Comparison of ENCODE assay signal across 8 mouse cellular contexts in the genomic region with DNA sequence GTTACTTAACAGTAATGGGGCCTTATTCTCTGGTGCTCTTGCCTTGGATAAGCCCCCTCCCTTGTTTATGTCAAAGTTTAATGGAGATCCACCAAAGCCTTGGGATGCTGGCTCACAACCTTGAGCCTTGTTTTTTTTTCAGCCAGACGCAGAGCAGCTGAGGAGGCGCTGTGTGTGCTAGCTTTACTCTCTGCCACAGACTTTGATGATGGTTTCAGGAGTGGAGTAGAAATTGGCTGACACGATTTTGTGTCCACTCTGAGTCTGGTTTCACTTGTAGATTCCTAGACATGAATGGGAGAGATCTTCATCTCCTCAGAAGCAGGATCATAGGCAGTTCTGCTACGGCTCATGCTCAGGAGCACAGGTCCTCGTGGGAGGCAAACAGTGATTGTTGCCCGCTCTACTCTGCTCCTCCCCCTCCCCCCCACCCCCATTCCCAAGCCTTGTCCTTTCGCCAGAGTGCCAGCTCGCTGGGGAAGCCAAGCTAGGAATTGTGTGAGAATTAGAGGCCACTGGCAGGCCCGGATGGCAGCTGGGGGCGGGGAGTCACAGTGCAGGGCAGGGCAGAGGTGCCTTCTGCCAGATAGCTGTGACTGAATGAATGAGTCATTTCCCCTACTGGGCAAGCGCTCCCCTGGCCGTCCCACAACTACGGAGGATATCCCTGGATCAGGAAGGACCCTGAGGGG. TPM values are rescaled to one million over a fixed set of nuclear protein-coding genes. Genes with fewer than 3 reads are reported as not detected.
DNase-seq lines count a peak whose midpoint lies in the region; ATAC-seq and TF ChIP-seq lines count a peak whose summit lies in the region.

No protein-coding gene starts in this region.

- H3K9ac ChIP-seq in lung, embryonic 16.5 days (ENCODE audit: low read length): peak overlapping the region; percentile 55; the same call in 1 of the 2 replicates

- H3K4me3 ChIP-seq in kidney, adult 2 months (ENCODE audit: insufficient read depth, low read depth, low read length): peak overlapping the region; percentile 63
- peak overlapping the region; percentile 54 for H3K4me3 ChIP-seq in lung, embryonic 16.5 days (ENCODE audit: low read length)

- no peak overlapping the region; the same call in 1 of the 2 replicates for H3K27ac ChIP-seq in kidney, adult 2 months (ENCODE audit: insufficient read depth, low read depth, low read length)
- no peak overlapping the region; the same call in 1 of the 2 replicates for H3K27ac ChIP-seq in lung, embryonic 16.5 days (ENCODE audit: low read length)

- peak; percentile 93 for ATAC-seq in lung, embryonic 16.5 days (ENCODE audit: low read depth)

- H3K4me2 ChIP-seq in lung, embryonic 16.5 days (ENCODE audit: low read depth, low read length): peak overlapping the region; percentile 85

- no peak for TF ChIP-seq CTCF in kidney, adult 2 months (conservative IDR thresholded peaks at IDR 0.05; ENCODE audit: insufficient read depth, insufficient read length, low read depth, low read length)

- H3K27me3 ChIP-seq in kidney, adult 2 months (replicated peaks; ENCODE audit: control insufficient read depth, insufficient read depth, low read length): no peaks in the 10 kb centered on the region
- peaks cover 34% of the 10 kb centered on the region for H3K27me3 ChIP-seq in lung, embryonic 16.5 days (ENCODE audit: control insufficient read depth, insufficient read depth, low read depth, low read length)

- H3K4me1 ChIP-seq in kidney, adult 2 months (ENCODE audit: control insufficient read depth, insufficient read depth, low read length): peaks cover 3% of the 10 kb centered on the region; the same call in 1 of the 2 replicates
- peaks cover 17% of the 10 kb centered on the region for H3K4me1 ChIP-seq in lung, embryonic 16.5 days (replicated peaks; ENCODE audit: control insufficient read depth, insufficient read depth, low read length)

- H3K36me3 ChIP-seq in kidney, adult 2 months (ENCODE audit: control insufficient read depth, insufficient read depth, low read length): no peaks in the 10 kb centered on the region
- no peaks in the 10 kb centered on the region for H3K36me3 ChIP-seq in lung, embryonic 16.5 days (ENCODE audit: control insufficient read depth, insufficient read depth, low read length)

- 9% methylated on average over 13 of the region's 13 CpGs for WGBS in kidney, adult 2 months
- WGBS in lung, embryonic 16.5 days: 4% methylated on average over 13 of the region's 13 CpGs

- peak; percentile 50 for DNase-seq in ovary, postnatal 36 days (ENCODE audit: low spot score)
- DNase-seq in ovary, postnatal 14 days (ENCODE audit: low spot score): no peak
- DNase-seq in embryo, embryonic 11 days: peak; percentile 37
- peak; percentile 71 for DNase-seq in heart, adult 8-10 months (ENCODE audit: low spot score)
- DNase-seq in kidney, adult 2 months: peak; percentile 87
- DNase-seq in retina, embryonic 14.5 days (ENCODE audit: low spot score): peak; percentile 48
- no peak for DNase-seq in layer of hippocampus, adult 9-11 months

- H3K9me3 ChIP-seq in lung, embryonic 16.5 days (ENCODE audit: control insufficient read depth, low read length): no peaks in the 10 kb centered on the region

- TF ChIP-seq POLR2A in kidney, adult 2 months (IDR thresholded peaks at IDR 0.05; ENCODE audit: low read depth, low read length): no peak

RNA-seq across cellular contexts. Expression of a gene that starts 0.4 kb away (rescaled TPM):
- total RNA-seq in heart, adult 8-10 months (2022): 1 to 10 TPM; 2.5 to 9.8 (median 3.0) TPM
- 19.8 and 21.2 TPM in 2 replicates for polyA plus RNA-seq in kidney, adult 2 months (2012; rRNA removed)
- polyA plus RNA-seq in lung, embryonic 16.5 days (2015; fragmentation: Nextera tagmentation; extraction: Ambion mirVana): 15.6 and 16.8 TPM in 2 replicates

Comparison
In these comparisons a context has a peak if more than half of its experiments do, and no peak if none do; other contexts are left out.
1. DNase-seq: peak in ovary, postnatal 36 days (single experiment), embryo, embryonic 11 days (single experiment), heart, adult 8-10 months (single experiment), kidney, adult 2 months (single experiment) and retina, embryonic 14.5 days (single experiment); none in ovary, postnatal 14 days (single experiment) and layer of hippocampus, adult 9-11 months (single experiment).